Comparison of ENCODE assay signal across 7 mouse cellular contexts in genomic region chrX:97377065-97377421, GRCm38 (mm10). TPM values are rescaled to one million over a fixed set of nuclear protein-coding genes. Genes with fewer than 3 reads are reported as not detected.
A peak's percentile ranks its signal among the peaks of the same experiment; 100 is the strongest.
DNase-seq lines count a peak whose midpoint lies in the region; ATAC-seq and TF ChIP-seq lines count a peak whose summit lies in the region.

TSS of gene Eda2r (minus strand) at chrX:97377216.

- DNase-seq in R1 (ENCODE audit: low read depth, low spot score): peak; percentile 91
- peak; percentile 23 for DNase-seq in c-Kit-positive CD71-negative TER-119-negative erythroid progenitor cells, embryonic 14.5 days (ENCODE audit: low read depth)
- peak; percentile 50 to 67 for DNase-seq in gastrocnemius, adult 8-10 months (ENCODE audit: low spot score in 2 of 2)
- DNase-seq in liver, adult 2 months (ENCODE audit: extremely low read depth, low read depth, low spot score): peak; percentile 75
- no peak for DNase-seq in spleen, postnatal 10 days (ENCODE audit: low spot score in 2 of 2)

- no peak for TF ChIP-seq CTCF in liver, adult 2 months (IDR thresholded peaks at IDR 0.05; ENCODE audit: low read depth, low read length)

- peak; percentile 97 for ATAC-seq in hindbrain, embryonic 13.5 days (ENCODE audit: low FRiP score)
- ATAC-seq in midbrain, embryonic 16.5 days: peak; percentile 95

- 0 out of 2 replicates have a peak, but pooled peaks cover 8% of the 10 kb centered on the region for H3K4me1 ChIP-seq in hindbrain, embryonic 13.5 days (replicated peaks)
- H3K4me1 ChIP-seq in liver, adult 2 months (ENCODE audit: control insufficient read depth, insufficient read depth, low read length): no peaks in the 10 kb centered on the region
- no peaks in the 10 kb centered on the region for H3K4me1 ChIP-seq in midbrain, embryonic 16.5 days (ENCODE audit: control insufficient read depth, insufficient read depth, low read length)

- H3K4me3 ChIP-seq in hindbrain, embryonic 13.5 days: peak within 1 kb of the TSS; percentile 28
- H3K4me3 ChIP-seq in liver, adult 2 months (ENCODE audit: insufficient read depth, low read depth, low read length): no peak within 1 kb of the TSS; the same call in 1 of the 2 replicates
- peak within 1 kb of the TSS; percentile 11 for H3K4me3 ChIP-seq in midbrain, embryonic 16.5 days (ENCODE audit: low read depth, low read length)

- H3K27me3 ChIP-seq in hindbrain, embryonic 13.5 days: no peaks in the 10 kb centered on the region
- H3K27me3 ChIP-seq in liver, adult 2 months (ENCODE audit: control insufficient read depth, insufficient read depth, low read length): no peaks in the 10 kb centered on the region
- no peaks in the 10 kb centered on the region for H3K27me3 ChIP-seq in midbrain, embryonic 16.5 days (ENCODE audit: control insufficient read depth, insufficient read depth, low read depth, low read length)

- H3K9me3 ChIP-seq in hindbrain, embryonic 13.5 days: no peaks in the 10 kb centered on the region
- no peaks in the 10 kb centered on the region for H3K9me3 ChIP-seq in midbrain, embryonic 16.5 days (replicated peaks; ENCODE audit: control insufficient read depth, low read length, poor library complexity, severe bottlenecking)

- no peaks in the 10 kb centered on the region for H3K36me3 ChIP-seq in hindbrain, embryonic 13.5 days
- no peaks in the 10 kb centered on the region for H3K36me3 ChIP-seq in liver, adult 2 months (ENCODE audit: control insufficient read depth, insufficient read depth, low read length)
- no peaks in the 10 kb centered on the region for H3K36me3 ChIP-seq in midbrain, embryonic 16.5 days (ENCODE audit: control insufficient read depth, insufficient read depth, low read length)

- H3K27ac ChIP-seq in hindbrain, embryonic 13.5 days: no peak within 1 kb of the TSS
- no peak within 1 kb of the TSS for H3K27ac ChIP-seq in liver, adult 2 months (replicated peaks; ENCODE audit: insufficient read depth, low read depth, low read length)
- H3K27ac ChIP-seq in midbrain, embryonic 16.5 days (ENCODE audit: low read length): no peak within 1 kb of the TSS

- TF ChIP-seq POLR2A in liver, adult 2 months (IDR thresholded peaks at IDR 0.05; ENCODE audit: extremely low read depth, insufficient read depth, low read length): no peak

- WGBS in hindbrain, embryonic 13.5 days: 12% methylated on average over 8 of the region's 8 CpGs
- WGBS in liver, adult 2 months: 1% methylated on average over 8 of the region's 8 CpGs
- WGBS in midbrain, embryonic 16.5 days: 16% methylated on average over 8 of the region's 8 CpGs

- H3K79me2 ChIP-seq in liver, adult 2 months (ENCODE audit: control insufficient read depth, insufficient read depth, low read length): no peaks in the 10 kb centered on the region

- H3K9ac ChIP-seq in hindbrain, embryonic 13.5 days: peak within 1 kb of the TSS; percentile 54
- no peak within 1 kb of the TSS; the same call in 1 of the 2 replicates for H3K9ac ChIP-seq in liver, adult 2 months (ENCODE audit: low read depth, low read length)
- H3K9ac ChIP-seq in midbrain, embryonic 16.5 days (ENCODE audit: low read depth, low read length): no peak within 1 kb of the TSS

- H3K4me2 ChIP-seq in hindbrain, embryonic 13.5 days: peak within 1 kb of the TSS; percentile 46
- H3K4me2 ChIP-seq in midbrain, embryonic 16.5 days (ENCODE audit: low read length): peak within 1 kb of the TSS; percentile 49

RNA-seq across cellular contexts. Expression of gene Eda2r, which starts in this region (rescaled TPM):
- total RNA-seq in gastrocnemius, adult 8-10 months (2022): 10 to 100 TPM; 14.6 to 25.6 (median 19.3) TPM
- polyA plus RNA-seq in hindbrain, embryonic 13.5 days (2015; fragmentation: Nextera tagmentation; extraction: Ambion mirVana): 0.49 and 0.65 TPM in 2 replicates
- 0.74 and 1.5 TPM in 2 replicates for total RNA-seq in liver, adult 2 months (2014; rRNA removed)
- 0.04 and 0.35 TPM in 2 replicates for polyA plus RNA-seq in liver, adult 2 months (2012; rRNA removed)
- polyA plus RNA-seq in midbrain, embryonic 16.5 days (2015; fragmentation: Nextera tagmentation; extraction: Ambion mirVana): 0.41 and 0.44 TPM in 2 replicates

Comparison
In these comparisons a context has a peak if more than half of its experiments do, and no peak if none do; other contexts are left out.
1. Peak in ATAC-seq, H3K4me3 ChIP-seq, H3K9ac ChIP-seq and H3K4me2 ChIP-seq in hindbrain, embryonic 13.5 days; RNA of the gene not detected or under 1 TPM.
2. Peak in ATAC-seq, H3K4me3 ChIP-seq and H3K4me2 ChIP-seq in midbrain, embryonic 16.5 days; RNA of the gene not detected or under 1 TPM.
3. DNase-seq: peak in R1 (single experiment), c-Kit-positive CD71-negative TER-119-negative erythroid progenitor cells, embryonic 14.5 days (single experiment), gastrocnemius, adult 8-10 months (2 of 2) and liver, adult 2 months (single experiment); none in spleen, postnatal 10 days (0 of 2).